Mouse (Mus musculus): Measurements from ENCODE around the gene Rnf180.

DNA sequence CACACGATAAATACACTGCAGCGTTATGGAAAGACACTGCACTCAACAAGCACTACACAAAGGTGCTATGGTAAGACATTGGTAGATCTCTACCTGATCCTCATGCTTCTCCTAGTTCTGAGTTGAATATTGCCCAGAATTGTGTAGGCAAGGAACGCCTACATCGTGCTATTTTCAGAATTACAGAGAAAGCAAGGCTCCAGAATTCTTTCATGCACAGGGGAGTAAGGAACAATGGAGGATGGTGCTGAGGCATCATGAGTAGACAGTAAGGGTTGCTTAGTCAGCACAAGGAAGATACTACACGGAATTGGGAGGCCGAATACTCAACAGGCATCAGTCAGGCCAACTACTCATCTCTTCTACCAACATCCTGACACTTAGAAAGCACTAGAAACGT is 105.9 kb downstream of the Rnf180 start:
- no peak for TF ChIP-seq POLR2A (IDR thresholded peaks at IDR 0.05; ENCODE audit: borderline replicate concordance, extremely low read depth, insufficient read depth, insufficient read length, poor library complexity, severe bottlenecking)
- TF ChIP-seq CTCF (IDR thresholded peaks at IDR 0.05; ENCODE audit: borderline replicate concordance, extremely low read depth, insufficient read depth, insufficient read length) = no peak
